Mouse (Mus musculus) embryo, embryonic 10.5 days (tissue): ENCODE data around the gene Mpnd.

Experiments used
- DNase-seq: peaks from one replicate; pipeline ENCODE4 v3.0.0-alpha.2; 2015; ENCODE audit warnings: low spot score

The Mpnd gene

DNA sequence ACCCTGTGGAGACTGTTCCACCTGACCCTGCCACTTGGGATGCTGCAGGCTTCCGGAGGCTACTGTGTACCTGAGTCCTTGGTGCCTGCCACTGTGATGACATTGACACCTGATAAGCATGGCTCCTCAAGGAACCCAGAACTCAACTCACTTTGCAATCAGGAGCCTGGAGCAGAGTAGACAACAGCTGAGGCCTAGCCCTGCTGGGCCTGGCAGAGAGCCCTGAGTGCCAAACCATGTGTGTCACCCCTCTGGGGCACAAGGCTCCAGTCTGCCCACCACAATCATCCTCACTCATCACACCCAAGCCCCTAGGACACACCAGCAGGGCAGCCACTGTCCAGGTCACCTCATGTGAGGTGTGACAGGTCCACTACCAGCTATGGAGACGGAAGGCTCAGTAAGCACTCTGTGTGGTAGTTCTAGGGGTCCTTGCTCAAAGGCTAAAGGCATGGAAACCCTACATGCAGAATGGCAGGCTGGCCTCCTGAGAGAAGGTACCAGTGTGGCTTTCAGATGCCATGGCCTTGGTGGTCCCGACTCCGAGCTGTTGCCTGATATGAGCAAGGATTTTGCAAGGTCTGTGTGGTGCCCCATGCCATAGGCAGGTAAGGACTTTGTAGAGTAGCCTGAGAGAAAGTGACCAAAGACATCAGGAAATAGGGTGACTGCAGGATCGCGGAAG, 15.0 kb downstream of the Mpnd start:
- no peak for DNase-seq

- no peak for DNase-seq
Observed at GRCm38 (mm10) chr17:56021161-56021910, 15.8 kb downstream of the Mpnd start.

DNA sequence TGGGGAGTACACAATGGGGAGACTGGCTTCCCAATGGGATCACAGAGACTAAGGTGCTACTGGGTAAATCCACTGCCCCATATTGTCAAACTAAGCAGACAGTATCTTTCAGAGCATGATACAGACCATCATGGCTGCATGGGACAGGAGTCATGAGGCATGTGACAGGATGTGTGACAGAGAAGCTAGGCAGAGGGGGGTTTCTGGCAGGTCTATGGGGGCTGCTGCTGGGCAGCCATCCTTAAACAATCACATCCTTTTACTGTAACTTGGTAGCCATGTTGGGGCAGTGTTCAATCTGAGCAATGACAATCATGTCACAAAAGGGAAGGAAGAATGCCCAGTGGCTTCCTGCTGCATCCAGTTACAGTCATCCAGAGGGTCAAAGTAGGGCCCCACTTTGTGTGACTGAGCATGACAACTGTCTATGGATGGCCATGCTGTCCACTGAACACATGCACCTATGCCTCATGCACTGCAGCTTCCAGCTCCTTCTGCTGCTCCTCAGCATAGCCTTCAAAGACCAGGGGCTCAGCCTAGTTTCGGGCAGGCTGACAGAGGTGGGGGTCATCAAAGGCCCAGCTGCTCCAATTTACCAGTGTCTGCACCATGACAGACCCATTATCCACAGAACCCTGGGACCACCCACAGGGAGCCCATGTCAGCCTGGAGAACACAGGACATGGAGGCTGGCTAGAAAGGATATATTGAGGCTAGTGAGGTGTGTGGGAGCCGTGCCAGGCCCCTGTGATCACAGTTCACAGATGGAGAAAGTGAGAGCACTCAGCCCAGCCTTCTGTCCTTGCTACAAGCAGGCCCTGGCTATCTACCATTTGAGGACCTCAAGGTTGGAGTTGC, 16.8 kb downstream of the Mpnd start:
- DNase-seq, result no peak

- no peak for DNase-seq
Observed at GRCm38 (mm10) chr17:56022989-56023290, 17.4 kb downstream of the Mpnd start.

DNA sequence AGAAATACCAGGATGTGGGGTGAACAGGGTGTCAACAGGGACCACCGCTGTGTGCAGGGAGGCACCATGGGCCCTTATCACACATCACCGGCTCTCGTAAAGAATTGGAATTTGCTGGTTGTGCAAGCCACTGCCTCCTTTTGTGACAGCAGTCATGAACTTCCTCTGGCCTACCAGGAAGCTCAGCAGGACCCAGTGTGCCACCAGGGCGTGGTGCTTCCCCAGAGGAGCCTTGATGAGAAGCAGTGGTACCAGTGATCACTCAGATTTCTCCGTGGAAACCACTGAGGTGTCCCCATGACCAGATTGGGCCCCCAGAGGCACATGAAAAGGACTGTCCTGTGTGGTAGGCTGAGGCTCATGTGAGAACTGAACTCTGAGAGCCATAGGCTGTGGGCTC, 17.9 kb downstream of the Mpnd start:
- DNase-seq, result no peak

DNA sequence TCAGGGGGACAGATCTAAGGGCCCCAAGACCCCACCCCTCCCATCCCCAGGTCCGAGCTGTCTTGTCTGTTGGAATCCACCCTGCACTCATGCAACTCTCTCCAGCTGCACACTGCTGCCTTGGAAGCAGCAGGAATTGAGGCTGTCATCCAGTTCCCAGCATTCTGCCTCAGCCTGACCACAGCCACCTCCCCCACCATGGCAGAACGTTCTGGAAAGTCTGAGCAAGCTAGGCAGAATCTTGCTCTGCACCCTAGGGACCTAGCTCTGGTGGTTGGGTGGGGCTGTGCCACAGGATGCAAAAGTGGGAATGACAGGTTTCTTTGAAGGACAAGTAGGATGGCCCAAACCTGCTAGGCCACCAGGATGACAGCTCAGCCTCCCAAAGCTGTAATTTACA, 19.0 kb downstream of the Mpnd start:
- DNase-seq, result no peak

DNA sequence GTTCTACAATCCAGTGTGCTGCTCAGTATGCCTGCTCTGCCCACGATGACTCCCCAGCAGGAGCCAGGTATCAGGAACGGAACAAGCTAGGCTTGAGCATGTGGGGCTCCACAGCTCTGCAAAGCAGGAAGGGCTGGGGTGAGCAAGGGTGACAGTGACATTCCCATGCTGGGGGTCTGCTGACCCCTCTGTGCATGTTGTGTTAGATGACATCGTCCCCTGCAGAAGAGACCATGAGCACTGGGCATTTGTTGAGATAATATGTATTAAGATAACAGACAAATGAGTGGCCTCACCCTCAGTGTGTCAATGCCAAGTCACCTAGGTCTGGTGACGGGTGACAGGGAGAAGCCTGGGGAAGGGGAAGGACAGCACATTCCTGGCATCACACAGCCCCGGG, 19.4 kb downstream of the Mpnd start:
- no peak for DNase-seq

DNA sequence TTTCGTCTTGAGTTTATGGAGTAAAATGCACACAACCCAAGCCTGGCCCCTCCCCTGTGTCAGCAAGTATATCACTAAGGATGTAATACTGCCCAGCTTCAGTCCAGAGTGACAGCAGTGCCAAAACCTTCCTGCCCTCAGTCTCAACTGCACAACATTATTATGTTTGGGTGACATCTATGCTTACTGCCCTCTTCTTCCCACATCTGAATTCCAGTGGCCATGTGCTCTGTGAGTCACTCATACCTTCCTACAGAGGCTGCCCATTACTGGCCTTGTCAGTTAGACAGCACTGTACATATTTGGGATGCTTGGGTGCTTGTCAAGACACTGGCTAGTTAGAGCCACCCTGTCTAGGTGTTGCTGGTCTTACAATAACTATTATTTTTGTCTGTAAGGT, 20.8 kb downstream of the Mpnd start:
- no peak for DNase-seq

GRCm38 (mm10) chr17:56026881-56027280, 21.4 kb downstream of the Mpnd start:
- DNase-seq, result no peak

- DNase-seq, result no peak
Observed at GRCm38 (mm10) chr17:56027801-56028441, 22.4 kb downstream of the Mpnd start.

DNA sequence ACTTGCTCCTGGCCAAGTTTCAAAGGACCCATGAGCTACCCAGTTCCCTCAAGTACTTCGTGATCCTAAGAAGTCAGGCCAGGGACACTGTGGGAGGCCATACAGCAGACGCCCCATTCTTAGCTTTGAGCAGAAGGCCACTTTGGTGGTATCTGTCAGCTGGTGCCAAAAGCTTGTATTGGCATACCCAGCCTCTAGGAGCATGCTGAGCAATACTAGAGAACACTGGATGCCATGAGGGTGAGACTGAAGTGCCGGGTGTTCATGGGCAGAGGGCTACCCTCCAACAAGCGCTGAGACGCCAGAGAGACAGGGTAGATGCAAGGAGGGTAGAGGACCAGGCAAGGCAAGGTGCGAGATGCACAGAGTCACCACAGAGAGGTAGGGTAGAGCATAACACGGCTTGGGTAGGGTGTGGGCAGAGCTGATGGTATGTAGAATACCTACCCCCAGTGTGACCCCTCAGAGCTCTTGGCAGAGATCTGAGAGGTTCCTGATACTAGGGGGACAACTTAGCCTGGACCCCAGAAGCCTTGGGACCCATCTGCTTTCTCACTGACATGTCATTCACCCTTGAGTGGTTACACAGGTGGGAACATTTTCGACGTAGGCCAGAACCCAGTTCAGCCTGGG, 24.8 kb downstream of the Mpnd start:
- no peak for DNase-seq

DNA sequence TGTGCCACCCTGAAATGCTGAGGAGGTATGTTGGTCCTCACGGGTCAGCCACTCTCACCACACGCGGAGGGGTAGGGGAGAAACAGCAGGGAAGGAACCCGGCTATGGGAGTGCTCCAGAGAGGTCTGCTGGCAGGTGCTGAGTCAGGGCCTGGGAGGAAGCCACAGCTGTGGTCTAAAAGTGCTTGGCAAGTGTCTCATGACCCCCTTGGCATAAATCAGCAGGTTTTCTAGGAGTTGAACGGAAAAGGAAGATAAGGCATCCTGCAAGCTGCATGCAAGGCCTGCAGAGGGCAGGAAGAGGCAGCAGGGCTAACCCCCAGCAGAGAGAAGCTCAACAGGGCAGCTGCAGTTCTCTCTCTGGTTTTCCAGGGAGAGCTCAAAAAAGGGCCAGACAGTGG, 25.4 kb downstream of the Mpnd start:
- DNase-seq, result no peak

GRCm38 (mm10) chr17:56031431-56031830, 25.9 kb downstream of the Mpnd start:
- DNase-seq, result no peak

GRCm38 (mm10) chr17:56032127-56032733, 26.7 kb downstream of the Mpnd start:
- no peak for DNase-seq

DNA sequence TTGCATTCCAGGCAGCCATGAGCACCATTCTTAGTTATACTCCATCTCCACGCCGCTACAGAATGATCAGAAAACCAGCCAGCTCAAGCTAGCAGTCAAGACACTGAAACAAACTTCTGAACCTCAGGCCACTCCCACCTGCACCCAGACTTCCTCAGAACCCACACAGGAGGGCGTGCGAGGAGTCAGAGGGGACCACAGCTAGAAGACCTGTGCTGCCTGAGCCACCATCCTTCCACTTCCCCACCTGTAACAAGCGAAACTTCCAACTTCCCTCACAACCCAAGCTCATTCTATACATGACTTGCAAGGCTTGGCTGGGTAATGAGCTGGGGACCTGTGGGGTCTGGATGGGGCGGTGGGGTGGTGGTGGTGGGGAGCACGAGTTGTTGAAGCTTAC, 27.3 kb downstream of the Mpnd start:
- no peak for DNase-seq

DNA sequence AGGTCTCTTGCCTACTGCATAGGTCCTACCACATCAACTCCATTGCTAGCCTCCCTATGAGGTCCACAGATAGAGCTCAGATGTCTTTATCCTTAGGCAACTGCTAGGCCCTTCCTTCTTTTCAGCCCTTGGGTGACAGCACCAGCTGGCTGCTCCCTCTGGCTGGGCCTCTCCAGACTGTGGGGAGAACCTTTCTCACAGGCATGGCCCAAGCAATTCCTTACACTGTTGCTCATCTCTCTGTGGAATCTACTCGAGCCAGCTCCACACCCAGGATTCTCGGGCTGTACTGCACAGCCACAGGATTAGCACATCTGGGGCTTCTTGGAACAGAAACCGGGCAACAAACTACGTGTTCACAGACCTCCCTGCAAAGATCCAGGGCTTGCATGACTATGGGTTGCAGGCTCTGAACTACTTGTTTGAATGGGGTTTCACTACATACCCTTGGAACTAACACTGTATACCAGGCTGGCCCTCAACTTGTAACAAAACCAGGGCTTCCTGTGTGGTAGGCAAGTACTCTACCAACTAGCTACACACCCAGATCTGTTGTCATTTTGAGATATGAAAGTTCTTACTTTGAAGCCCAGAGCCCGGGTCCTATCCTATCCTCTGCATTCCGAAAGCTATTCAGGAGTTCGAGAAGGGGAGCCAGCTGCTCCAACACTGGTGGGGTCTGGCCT, 28.7 kb downstream of the Mpnd start:
- no peak for DNase-seq

- DNase-seq, result no peak
Observed at GRCm38 (mm10) chr17:56034726-56035100, 29.2 kb downstream of the Mpnd start.

GRCm38 (mm10) chr17:56035216-56035615, 29.7 kb downstream of the Mpnd start:
- DNase-seq, result no peak

DNA sequence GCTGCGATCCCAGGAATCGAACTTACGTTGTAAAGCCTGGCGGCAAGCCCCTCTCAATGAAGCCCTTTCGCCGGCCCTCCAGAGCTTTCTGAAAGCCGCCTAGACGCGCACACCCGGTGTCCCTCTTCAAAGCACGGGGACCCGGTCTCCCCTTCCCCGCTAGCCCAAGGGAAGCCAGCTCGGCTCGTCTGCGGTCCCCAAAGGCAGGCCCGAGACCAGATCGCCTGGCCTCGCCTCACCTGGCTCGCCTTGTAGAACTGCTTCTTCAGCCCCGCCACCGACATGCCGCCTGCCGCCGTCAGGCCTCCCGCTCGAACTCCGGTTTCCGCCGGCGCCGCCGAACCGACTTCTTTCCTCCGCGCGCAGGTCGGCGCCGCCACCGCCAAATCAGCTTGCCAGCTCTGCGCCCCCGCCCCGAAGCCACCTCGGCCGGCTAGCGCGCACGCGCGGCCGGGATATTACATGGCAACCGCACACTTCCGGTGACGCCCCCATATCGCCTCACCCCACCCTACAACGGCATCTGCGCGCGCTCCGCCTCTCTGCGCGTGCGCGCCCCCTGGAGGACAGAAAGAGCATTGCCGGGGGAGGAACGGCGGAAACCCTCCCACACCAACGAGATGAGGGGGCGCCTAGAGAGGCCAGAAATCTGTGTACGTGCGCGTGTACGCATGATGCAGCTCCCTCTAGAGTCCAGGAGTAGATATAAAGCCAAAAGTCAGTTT, 30.8 kb downstream of the Mpnd start, which contains the start of gene Sh3gl1:
Gene Sh3gl1 (minus strand): TSS at position 460 of the 725 bp plus-strand sequence.
- DNase-seq, result peak; percentile 97

DNA sequence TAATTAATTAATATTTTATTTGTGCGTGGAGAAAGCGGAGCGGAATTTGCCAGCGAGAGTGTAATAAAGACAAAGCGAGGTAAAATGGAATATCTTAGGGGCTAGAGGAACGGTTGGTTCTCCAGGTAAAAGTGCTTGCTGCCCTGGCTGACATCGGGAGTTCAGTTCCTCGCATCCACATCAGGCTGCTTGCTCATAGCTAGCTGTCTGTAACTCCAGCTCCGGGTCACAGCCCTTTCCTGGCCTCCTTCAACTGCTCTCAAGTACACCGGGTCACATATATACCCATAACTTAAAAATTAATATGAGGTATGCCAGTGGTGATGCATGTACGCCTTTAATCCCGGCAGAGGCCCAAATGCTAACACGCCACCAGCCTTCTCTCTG, 31.4 kb downstream of the Mpnd start:
- DNase-seq, result no peak
